Mouse (Mus musculus): ENCODE results near the gene Mast3.

The Mast3 gene

DNA sequence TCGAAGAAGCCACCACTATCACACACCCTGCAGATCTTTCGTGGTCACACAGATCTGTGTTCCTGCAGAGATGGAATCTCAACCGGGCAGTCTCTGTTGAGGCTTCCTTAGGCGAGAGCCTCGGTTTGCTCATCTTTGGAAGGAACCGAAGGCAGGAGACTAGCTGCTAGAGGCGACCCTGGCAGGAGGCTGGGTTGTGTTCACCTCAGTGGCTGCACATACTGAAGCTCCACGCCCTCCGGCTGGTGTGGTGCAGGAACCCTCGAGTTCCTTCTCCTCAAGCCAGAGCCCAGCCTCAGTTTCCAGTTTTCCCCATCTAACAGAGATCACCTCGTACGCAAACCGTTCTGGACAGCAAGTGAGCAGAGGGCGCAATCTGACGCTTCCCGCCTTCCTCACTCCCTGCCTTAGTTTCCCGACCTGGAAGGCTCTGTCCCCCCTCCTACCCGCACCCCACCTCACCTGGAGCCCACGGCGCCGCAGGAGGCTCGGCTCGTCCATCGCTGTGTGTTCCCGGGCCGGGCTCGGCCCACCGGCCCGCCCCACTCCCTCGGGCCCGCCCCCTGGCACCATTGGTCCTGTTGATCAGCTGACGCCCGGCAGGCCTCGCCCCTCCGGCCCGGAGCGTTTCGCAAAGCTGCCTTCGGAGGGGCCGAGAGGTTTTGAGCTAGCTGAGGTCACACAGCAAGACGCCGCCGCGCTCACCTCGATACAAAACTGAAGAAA is at the start of gene Mast3:
TSS of gene Mast3 (minus strand) at position 574 of the 726 bp plus-strand sequence.
- DNase-seq (ENCODE audit: low spot score in 2 of 2): peak; percentile 71 to 77

DNA sequence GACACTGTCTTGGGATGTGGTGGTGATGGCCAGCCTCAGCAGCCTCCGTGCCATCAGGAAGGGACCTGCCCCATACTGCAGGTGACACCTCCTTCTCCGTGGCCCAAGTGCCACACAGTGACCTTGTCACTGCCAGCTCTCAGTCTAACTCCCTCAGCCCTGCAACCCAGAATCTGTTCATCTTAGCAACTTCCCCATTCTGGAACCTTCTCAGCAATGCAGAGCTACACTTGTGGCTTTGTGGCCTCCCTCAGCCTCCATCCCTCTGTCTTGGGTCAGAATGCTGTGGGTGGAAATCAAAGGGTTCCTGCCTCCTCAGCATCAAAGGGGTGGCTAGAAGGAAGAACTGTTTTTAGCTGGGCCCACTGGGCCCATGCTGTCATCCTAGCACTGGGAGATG is 49.0 kb upstream of the Mast3 start:
- DNase-seq (ENCODE audit: low spot score in 2 of 2): no peak

DNA sequence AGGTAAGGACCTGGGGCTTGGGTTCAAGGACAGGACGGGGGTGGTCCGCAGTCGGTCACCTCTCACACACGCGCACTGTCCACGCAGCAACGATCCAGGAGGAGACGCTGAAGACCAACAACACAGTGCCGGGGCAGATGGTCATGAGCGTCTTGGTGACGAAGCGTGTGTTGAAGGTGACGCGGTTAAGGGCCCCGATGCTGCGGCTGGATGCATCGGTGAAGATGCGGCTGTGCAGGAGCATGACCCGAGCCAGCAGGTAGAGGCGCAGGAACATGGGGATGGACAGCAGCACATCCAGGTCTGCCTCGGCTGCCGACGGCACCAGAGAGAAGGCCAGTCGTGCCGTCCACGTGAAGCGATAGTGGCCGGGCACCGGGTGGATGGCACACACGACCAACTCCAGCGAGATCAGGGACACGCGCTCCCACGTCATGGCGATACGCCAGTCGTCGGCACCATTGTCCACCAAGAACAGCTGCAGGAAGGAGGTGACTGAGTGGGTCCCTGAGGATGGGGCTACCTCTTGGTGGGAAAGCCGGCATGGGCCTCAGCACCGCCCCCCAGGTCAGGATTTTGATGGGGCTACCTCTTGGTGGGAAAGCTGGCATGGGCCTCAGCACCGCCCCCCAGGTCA is 47.9 kb upstream of the Mast3 start:
- no peak for DNase-seq (ENCODE audit: low spot score in 2 of 2)

GRCm38 (mm10) chr8:70851837-70852236 is 47.0 kb upstream of the Mast3 start:
- no peak for DNase-seq (ENCODE audit: low spot score in 2 of 2)

GRCm38 (mm10) chr8:70850947-70851346 is 46.1 kb upstream of the Mast3 start:
- DNase-seq (ENCODE audit: low spot score in 2 of 2): no peak

GRCm38 (mm10) chr8:70850132-70850845 is 45.4 kb upstream of the Mast3 start:
- DNase-seq (ENCODE audit: low spot score in 2 of 2): no peak

DNA sequence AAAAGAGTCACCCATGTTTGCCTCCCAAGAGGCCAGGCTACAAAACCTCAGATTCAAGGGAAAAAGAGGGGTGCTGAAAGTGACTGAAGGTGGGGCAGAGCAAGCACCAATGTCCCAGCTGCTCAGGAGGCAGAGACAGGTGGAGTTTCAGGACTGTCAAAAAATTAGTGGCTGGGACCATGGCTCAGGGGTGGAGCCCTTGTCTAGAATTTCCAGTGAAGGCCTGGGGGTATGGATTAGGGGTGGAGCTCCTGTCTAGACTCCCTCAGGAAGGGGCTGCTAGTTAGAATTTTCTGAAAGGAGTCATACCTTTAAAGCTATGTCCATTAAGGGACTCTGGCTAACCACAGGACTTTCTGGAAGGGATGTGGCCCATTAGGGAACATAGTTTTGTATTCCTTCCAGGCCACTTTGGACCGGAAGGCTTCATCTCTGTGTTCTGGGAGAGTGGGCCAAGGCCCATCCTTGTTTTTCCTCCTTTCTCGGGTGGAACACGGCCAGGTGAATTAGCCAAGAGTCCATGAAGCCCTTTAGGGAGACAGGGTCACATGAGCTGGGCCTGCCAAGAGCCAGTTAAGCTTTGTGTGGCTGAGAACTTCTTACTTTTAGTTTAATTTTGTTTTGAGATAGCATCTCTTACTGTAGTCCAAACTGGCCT is 44.6 kb upstream of the Mast3 start:
- DNase-seq (ENCODE audit: low spot score in 2 of 2): no peak

GRCm38 (mm10) chr8:70846371-70847154 is 41.7 kb upstream of the Mast3 start:
- DNase-seq (ENCODE audit: low spot score in 2 of 2): peak in 1 of 2 experiments; percentile 62

- no peak for DNase-seq (ENCODE audit: low spot score in 2 of 2)
These were observed 40.3 kb upstream of the Mast3 start for GRCm38 (mm10) chr8:70845108-70845507.

GRCm38 (mm10) chr8:70844523-70844922 is 39.7 kb upstream of the Mast3 start:
- DNase-seq (ENCODE audit: low spot score in 2 of 2): peak; percentile 74 to 94

DNA sequence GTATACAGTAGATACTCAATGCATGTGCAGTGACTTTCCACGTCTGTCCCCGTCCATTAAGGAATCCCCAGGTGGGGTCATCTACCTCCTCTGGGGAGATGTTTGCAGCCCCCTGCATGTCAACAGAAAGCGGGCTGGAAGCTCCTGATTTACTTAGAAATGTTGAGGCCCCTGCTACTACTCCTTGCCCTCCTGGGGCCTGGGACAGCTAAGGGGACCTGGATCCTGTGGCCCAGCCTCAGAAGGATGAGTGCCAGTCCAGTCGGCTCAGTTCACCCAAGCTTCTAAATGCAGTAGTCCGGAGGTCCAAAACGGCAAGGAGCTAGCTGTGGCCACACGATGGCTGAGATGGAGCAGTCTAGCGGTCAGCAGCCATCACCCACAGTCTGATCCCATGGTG is 39.1 kb upstream of the Mast3 start:
- DNase-seq (ENCODE audit: low spot score in 2 of 2): no peak

DNA sequence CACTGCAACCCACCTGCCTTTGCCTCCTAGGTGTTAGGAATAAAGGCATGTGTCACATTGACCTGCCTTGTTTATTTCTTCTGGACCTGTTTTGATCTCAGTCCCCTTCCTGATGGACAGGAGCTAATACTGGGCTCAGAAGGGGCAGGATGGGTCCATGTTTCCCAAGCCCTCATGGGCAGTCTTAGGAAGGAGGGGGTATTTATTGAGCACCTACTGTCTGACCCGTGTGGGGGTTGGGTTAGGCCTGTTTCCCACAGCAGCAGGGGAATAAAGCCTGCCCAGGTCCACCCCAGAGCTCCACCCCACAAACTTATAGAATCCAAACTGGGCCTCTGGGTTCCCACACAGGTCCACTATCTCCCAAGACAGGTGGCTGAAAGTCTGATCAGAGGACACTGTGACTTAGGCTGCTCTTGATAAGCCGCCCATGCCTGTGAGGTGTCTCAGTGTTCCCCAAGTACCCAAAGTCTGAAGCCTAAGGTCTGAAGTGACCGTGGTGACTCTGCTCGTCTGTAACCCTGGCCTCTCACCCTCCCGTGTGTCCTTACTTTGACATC is 38.4 kb upstream of the Mast3 start:
- DNase-seq (ENCODE audit: low spot score in 2 of 2): no peak

DNA sequence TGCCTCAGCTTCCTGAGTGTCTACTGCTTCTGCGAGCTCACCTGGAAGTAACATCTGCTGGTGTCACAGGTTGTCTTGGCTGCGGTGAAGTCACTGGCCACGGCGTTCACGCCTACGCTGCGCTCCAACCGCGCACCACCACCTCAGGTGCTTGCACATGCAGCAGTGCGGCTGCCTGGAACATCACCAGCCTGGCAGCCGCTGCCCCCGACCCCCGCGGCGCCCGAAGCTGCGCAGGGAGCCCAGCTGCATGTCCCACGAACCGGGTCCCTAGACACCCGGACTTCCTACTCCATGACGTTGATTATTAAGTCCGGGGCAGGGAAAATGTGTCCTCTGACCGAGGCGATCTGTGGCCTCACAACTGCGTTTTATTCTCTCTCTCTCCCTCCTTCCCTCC is 37.6 kb upstream of the Mast3 start:
- DNase-seq (ENCODE audit: low spot score in 2 of 2): no peak

DNA sequence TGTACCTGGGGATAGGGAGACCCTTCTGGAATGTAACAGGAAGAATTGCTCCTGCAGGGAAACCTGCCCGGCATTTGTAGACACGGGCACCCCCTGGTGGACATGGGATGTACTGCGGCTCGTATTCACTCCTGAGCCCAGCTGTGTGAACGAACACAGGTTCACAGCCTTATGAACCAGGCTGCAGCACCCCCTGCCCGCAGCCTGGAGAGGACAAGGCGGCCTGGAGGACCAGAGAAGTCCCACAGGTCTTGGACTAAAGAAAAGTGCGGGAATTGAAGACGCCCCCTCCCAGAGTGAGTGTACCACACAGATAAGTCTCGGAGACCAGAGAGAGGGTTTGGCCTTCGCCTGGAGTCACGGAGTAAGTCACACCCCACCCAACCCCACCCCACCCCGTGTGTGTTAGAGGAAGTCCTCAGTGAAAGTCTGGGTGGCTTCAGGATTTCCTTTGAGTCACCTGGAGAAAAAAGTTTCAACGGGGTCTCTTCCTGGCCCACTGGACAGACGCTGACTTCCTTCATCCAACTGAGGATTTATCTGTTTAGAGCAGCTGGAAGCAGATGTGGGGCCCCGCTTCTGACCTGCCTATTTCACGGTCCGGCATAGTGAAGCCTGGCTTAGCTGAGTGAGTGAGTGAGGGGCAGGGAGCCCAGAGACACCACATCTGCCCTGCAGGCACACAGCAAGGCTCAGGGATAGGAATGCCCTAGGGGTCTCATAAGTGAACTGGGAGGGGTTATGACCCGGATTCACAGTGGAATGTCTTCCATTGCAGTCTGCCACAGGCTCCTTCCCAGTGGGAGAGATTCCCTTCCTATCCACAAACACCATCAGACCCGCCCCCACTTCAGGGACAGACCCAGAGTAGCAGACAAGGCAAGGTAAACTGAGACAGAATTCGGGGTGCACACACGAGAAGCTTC is 36.6 kb upstream of the Mast3 start:
- DNase-seq (ENCODE audit: low spot score in 2 of 2): peak; percentile 81 to 92

DNA sequence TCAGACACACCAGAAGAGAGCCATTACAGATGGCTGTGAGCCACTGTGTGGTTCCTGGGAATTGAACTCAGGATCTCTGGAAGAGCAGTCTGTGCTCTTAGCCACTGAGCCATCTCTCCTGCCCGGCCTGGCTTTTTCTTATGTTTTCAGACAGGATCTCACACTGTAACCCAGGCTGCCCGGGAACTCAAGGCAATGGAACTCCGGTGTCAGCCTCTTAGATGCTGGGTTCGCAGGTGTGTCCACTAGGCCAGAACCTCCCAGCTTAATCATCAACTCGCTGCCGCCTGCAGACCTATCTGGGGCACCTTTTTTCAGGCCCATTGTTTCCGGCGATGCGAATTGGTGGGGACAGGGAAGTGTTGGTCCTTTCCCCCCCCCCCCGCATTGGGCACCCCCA is 35.7 kb upstream of the Mast3 start:
- no peak for DNase-seq (ENCODE audit: low spot score in 2 of 2)

- DNase-seq (ENCODE audit: low spot score in 2 of 2): peak; percentile 98 to 100
These were observed 34.8 kb upstream of the Mast3 start, which contains the start of gene Arrdc2 for GRCm38 (mm10) chr8:70839408-70840351. Arrdc2 (minus strand) TSS chr8:70839720.

- peak in 1 of 2 experiments; percentile 51 for DNase-seq (ENCODE audit: low spot score in 2 of 2)
These were observed 34.0 kb upstream of the Mast3 start for GRCm38 (mm10) chr8:70838654-70839407.

DNA sequence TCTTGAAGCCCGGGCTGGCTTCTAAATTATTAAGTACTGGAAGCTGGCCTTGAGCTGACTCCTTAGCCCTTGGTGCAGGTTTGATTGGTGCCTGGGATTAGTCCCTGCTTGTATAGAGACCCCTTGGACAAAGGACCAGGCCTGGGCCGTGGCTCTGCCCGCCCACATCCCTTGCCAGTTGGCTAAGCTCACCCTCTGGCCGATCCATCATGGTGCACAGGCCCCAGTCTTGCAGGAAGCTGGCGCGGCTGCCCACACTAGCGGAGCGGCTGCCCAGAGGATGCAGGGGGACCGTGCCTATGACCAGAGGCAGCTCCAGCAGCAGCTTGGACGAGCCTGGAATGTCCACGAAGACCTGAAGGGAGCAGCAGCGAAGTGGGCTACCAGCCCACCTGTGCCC is 31.8 kb upstream of the Mast3 start:
- no peak for DNase-seq (ENCODE audit: low spot score in 2 of 2)

Measured in thymus, postnatal 10 days (tissue).